Mouse (Mus musculus) hindbrain, embryonic 13.5 days (tissue): Measurements from ENCODE around the gene Spop. TPM values are rescaled to one million over a fixed set of nuclear protein-coding genes. Genes with fewer than 3 reads are reported as not detected.

Experiments used
- ATAC-seq: fragments of 200-750 bp; cut with Nextera tagmentation; 2 replicates; pipeline ENCODE4 v1.8.0; 2017; ENCODE audit warnings: moderate TSS enrichment; ENCODE audit not compliant: low FRiP score
- H3K27ac ChIP-seq: fragments of 300-500 bp; sonication (generic); 2 replicates; pipeline ENCODE4 v1.5.1; 2015; ENCODE audit warnings: inconsistent platforms, mild to moderate bottlenecking, moderate library complexity
- H3K27me3 ChIP-seq: fragments of 300-500 bp; sonication (generic); 2 replicates; pipeline ENCODE4 v1.6.1; 2015; ENCODE audit warnings: mild to moderate bottlenecking, inconsistent platforms
- H3K36me3 ChIP-seq: fragments of 300-500 bp; sonication (generic); 2 replicates; pipeline ENCODE4 v1.6.1; 2015; ENCODE audit warnings: mild to moderate bottlenecking, inconsistent platforms
- H3K4me1 ChIP-seq: fragments of 300-500 bp; sonication (generic); replicated peaks from 2 replicates; pipeline ENCODE4 v1.6.1; 2015; ENCODE audit warnings: inconsistent platforms
- H3K4me2 ChIP-seq: fragments of 300-500 bp; sonication (generic); 2 replicates; pipeline ENCODE4 v1.6.1; 2015; ENCODE audit warnings: inconsistent platforms, mild to moderate bottlenecking, moderate library complexity
- H3K4me3 ChIP-seq: fragments of 300-500 bp; sonication (generic); 2 replicates; pipeline ENCODE4 v1.5.1; 2015; ENCODE audit warnings: mild to moderate bottlenecking, inconsistent platforms
- H3K9ac ChIP-seq: fragments of 300-500 bp; sonication (generic); 2 replicates; pipeline ENCODE4 v1.6.1; 2015; ENCODE audit warnings: mild to moderate bottlenecking, inconsistent platforms
- H3K9me3 ChIP-seq: fragments of 300-500 bp; sonication (generic); 2 replicates; pipeline ENCODE4 v1.6.1; 2016; ENCODE audit warnings: inconsistent platforms
- WGBS: fragments of 180-500 bp; shearing (Covaris S2); methylation state at CpG from one replicate; pipeline ENCODE4 v1.1.7; 2015; 5-methylcytosine and 5-hydroxymethylcytosine counted together
- polyA plus RNA-seq: library from polyadenylated mRNA; unstranded; fragments of >200 nt; fragmentation: Nextera tagmentation; extraction: Ambion mirVana; gene quantifications from 2 replicates; pipeline ENCODE4 v1.2.1, GENCODE M21; 2015

Gene Spop
- polyA plus RNA-seq, 1 experiment from 2014 or later = 221 TPM

- Histone ChIP-seq H3K27me3 (0 out of 2 replicates have a peak, but pooled peaks cover 4% of the 10 kb centered on the region), H3K9me3 (no peaks in the 10 kb centered on the region), H3K4me3 (no peak overlapping the region), H3K4me2 (no peak overlapping the region), H3K27ac (no peak overlapping the region), H3K4me1 (peaks cover 12% of the 10 kb centered on the region), H3K9ac (no peak overlapping the region), H3K36me3 (peaks cover 55% of the 10 kb centered on the region)
- WGBS = 79% methylated on average over 11 of the region's 11 CpGs
- no peak for ATAC-seq
Measured at GRCm38 (mm10) chr11:95392708-95393499, 21.0 kb upstream of the Spop start.

- peaks cover 12% of the 10 kb centered on the region for H3K4me1 ChIP-seq
- no peak overlapping the region for H3K27ac ChIP-seq
- H3K9ac ChIP-seq = 0 out of 2 replicates have a peak overlapping the region, but pooled peaks have one; percentile 0
- peaks cover 49% of the 10 kb centered on the region for H3K36me3 ChIP-seq
- no peak overlapping the region for H3K4me2 ChIP-seq
- 0 out of 2 replicates have a peak, but pooled peaks cover 6% of the 10 kb centered on the region for H3K27me3 ChIP-seq
- H3K4me3 ChIP-seq = no peak overlapping the region
- WGBS = 41% methylated on average over 5 of the region's 5 CpGs
- no peaks in the 10 kb centered on the region for H3K9me3 ChIP-seq
- no peak for ATAC-seq
Measured at GRCm38 (mm10) chr11:95393500-95393816, 20.4 kb upstream of the Spop start.

- Histone ChIP-seq H3K4me2 (no peak overlapping the region), H3K36me3 (peaks cover 43% of the 10 kb centered on the region), H3K9ac (no peak overlapping the region), H3K27ac (no peak overlapping the region), H3K4me1 (peaks cover 12% of the 10 kb centered on the region), H3K9me3 (no peaks in the 10 kb centered on the region), H3K4me3 (no peak overlapping the region), H3K27me3 (0 out of 2 replicates have a peak, but pooled peaks cover 13% of the 10 kb centered on the region)
- 61% methylated on average over 5 of the region's 5 CpGs for WGBS
- ATAC-seq = no peak
Measured at GRCm38 (mm10) chr11:95394112-95394511, 19.8 kb upstream of the Spop start.

- 60% methylated on average over 1 of the region's 1 CpGs for whole genome bisulfite sequencing
- no peak overlapping the region for H3K4me2 ChIP-seq
- 0 out of 2 replicates have a peak overlapping the region, but pooled peaks have one; percentile 8 for H3K9ac ChIP-seq
- H3K4me1 ChIP-seq = peaks cover 18% of the 10 kb centered on the region
- H3K27ac ChIP-seq = no peak overlapping the region
- H3K27me3 ChIP-seq = 0 out of 2 replicates have a peak, but pooled peaks cover 14% of the 10 kb centered on the region
- no peak overlapping the region for H3K4me3 ChIP-seq
- ATAC-seq = no peak
- no peaks in the 10 kb centered on the region for H3K9me3 ChIP-seq
- peaks cover 18% of the 10 kb centered on the region for H3K36me3 ChIP-seq
Measured at GRCm38 (mm10) chr11:95396548-95396947, 17.3 kb upstream of the Spop start.

- Histone ChIP-seq H3K4me2 (no peak overlapping the region), H3K27me3 (0 out of 2 replicates have a peak, but pooled peaks cover 14% of the 10 kb centered on the region), H3K27ac (no peak overlapping the region), H3K36me3 (peaks cover 4% of the 10 kb centered on the region; the same call in 1 of the 2 replicates), H3K4me1 (0 out of 2 replicates have a peak, but pooled peaks cover 14% of the 10 kb centered on the region), H3K9me3 (no peaks in the 10 kb centered on the region), H3K9ac (no peak overlapping the region), H3K4me3 (no peak overlapping the region)
- 60% methylated on average over 14 of the region's 14 CpGs for WGBS
- ATAC-seq = no peak
Measured at GRCm38 (mm10) chr11:95397843-95398835, 15.7 kb upstream of the Spop start.

GRCm38 (mm10) chr11:95399520-95400020, 14.3 kb upstream of the Spop start:
- 0 out of 2 replicates have a peak, but pooled peaks cover 9% of the 10 kb centered on the region for H3K4me1 ChIP-seq
- ATAC-seq = no peak
- 63% methylated on average over 13 of the region's 13 CpGs for WGBS
- H3K9ac ChIP-seq = no peak overlapping the region
- no peak overlapping the region for H3K4me3 ChIP-seq
- H3K36me3 ChIP-seq = no peaks in the 10 kb centered on the region
- 0 out of 2 replicates have a peak, but pooled peaks cover 14% of the 10 kb centered on the region for H3K27me3 ChIP-seq
- H3K27ac ChIP-seq = no peak overlapping the region
- no peaks in the 10 kb centered on the region for H3K9me3 ChIP-seq
- H3K4me2 ChIP-seq = no peak overlapping the region

GRCm38 (mm10) chr11:95401568-95401967, 12.3 kb upstream of the Spop start:
- no peak for ATAC-seq
- Histone ChIP-seq H3K4me1 (0 out of 2 replicates have a peak, but pooled peaks cover 9% of the 10 kb centered on the region), H3K27me3 (0 out of 2 replicates have a peak, but pooled peaks cover 10% of the 10 kb centered on the region), H3K4me3 (no peak overlapping the region), H3K4me2 (no peak overlapping the region), H3K36me3 (no peaks in the 10 kb centered on the region), H3K9ac (no peak overlapping the region), H3K27ac (no peak overlapping the region), H3K9me3 (no peaks in the 10 kb centered on the region)
- 93% methylated on average over 5 of the region's 5 CpGs for WGBS

- Histone ChIP-seq H3K9ac (no peak overlapping the region), H3K27ac (no peak overlapping the region), H3K27me3 (0 out of 2 replicates have a peak, but pooled peaks cover 9% of the 10 kb centered on the region), H3K4me3 (no peak overlapping the region), H3K4me1 (0 out of 2 replicates have a peak, but pooled peaks cover 9% of the 10 kb centered on the region), H3K36me3 (no peaks in the 10 kb centered on the region), H3K9me3 (no peaks in the 10 kb centered on the region), H3K4me2 (no peak overlapping the region)
- ATAC-seq = no peak
- 18% methylated on average over 5 of the region's 5 CpGs for WGBS
Measured at GRCm38 (mm10) chr11:95402196-95402595, 11.7 kb upstream of the Spop start.

- no peaks in the 10 kb centered on the region for H3K36me3 ChIP-seq
- no peak overlapping the region for H3K9ac ChIP-seq
- H3K27me3 ChIP-seq = 0 out of 2 replicates have a peak, but pooled peaks cover 9% of the 10 kb centered on the region
- 0 out of 2 replicates have a peak, but pooled peaks cover 9% of the 10 kb centered on the region for H3K4me1 ChIP-seq
- no peaks in the 10 kb centered on the region for H3K9me3 ChIP-seq
- no peak overlapping the region for H3K27ac ChIP-seq
- 25% methylated on average over 8 of the region's 8 CpGs for WGBS
- no peak overlapping the region for H3K4me3 ChIP-seq
- no peak for ATAC-seq
- no peak overlapping the region for H3K4me2 ChIP-seq
Measured at GRCm38 (mm10) chr11:95402658-95403101, 11.2 kb upstream of the Spop start.

- Histone ChIP-seq H3K4me2 (no peak overlapping the region), H3K9me3 (no peaks in the 10 kb centered on the region), H3K27ac (no peak overlapping the region), H3K36me3 (no peaks in the 10 kb centered on the region), H3K4me1 (0 out of 2 replicates have a peak, but pooled peaks cover 9% of the 10 kb centered on the region), H3K27me3 (0 out of 2 replicates have a peak, but pooled peaks cover 5% of the 10 kb centered on the region), H3K4me3 (no peak overlapping the region), H3K9ac (no peak overlapping the region)
- ATAC-seq = no peak
- WGBS = 59% methylated on average over 16 of the region's 16 CpGs
Measured at GRCm38 (mm10) chr11:95403382-95404340, 10.2 kb upstream of the Spop start.

GRCm38 (mm10) chr11:95405771-95406170, 8.1 kb upstream of the Spop start:
- H3K27me3 ChIP-seq = no peaks in the 10 kb centered on the region
- H3K4me3 ChIP-seq = no peak overlapping the region
- 78% methylated on average over 4 of the region's 4 CpGs for WGBS
- H3K4me1 ChIP-seq = 0 out of 2 replicates have a peak, but pooled peaks cover 3% of the 10 kb centered on the region
- H3K36me3 ChIP-seq = no peaks in the 10 kb centered on the region
- no peak overlapping the region for H3K27ac ChIP-seq
- no peak overlapping the region for H3K4me2 ChIP-seq
- no peak overlapping the region for H3K9ac ChIP-seq
- ATAC-seq = no peak
- H3K9me3 ChIP-seq = no peaks in the 10 kb centered on the region
